Mouse (Mus musculus) hindbrain, embryonic 14.5 days (tissue): Measurements from ENCODE around the gene Chst11. TPM values are rescaled to one million over a fixed set of nuclear protein-coding genes. Genes with fewer than 3 reads are reported as not detected.

Experiments
- ATAC-seq: fragments of 200-750 bp; cut with Nextera tagmentation; 2 replicates; pipeline ENCODE4 v1.8.0; 2017; ENCODE audit warnings: moderate number of reproducible peaks, mild to moderate bottlenecking, moderate TSS enrichment, moderate library complexity; ENCODE audit not compliant: low FRiP score
- DNase-seq: peaks from one replicate; pipeline ENCODE4 v3.0.0-alpha.2; 2015; ENCODE audit warnings: low spot score
- H3K27ac ChIP-seq: fragments of 300-500 bp; sonication (generic); 2 replicates; pipeline ENCODE4 v1.5.1; 2014; ENCODE audit warnings: mild to moderate bottlenecking, moderate library complexity
- H3K27me3 ChIP-seq: fragments of 300-500 bp; sonication (generic); 2 replicates; pipeline ENCODE4 v1.6.1; 2014; ENCODE audit warnings: mild to moderate bottlenecking, low read length, mixed read lengths; ENCODE audit not compliant: control insufficient read depth, insufficient read depth
- H3K36me3 ChIP-seq: fragments of 300-500 bp; sonication (generic); replicated peaks from 2 replicates; pipeline ENCODE4 v1.6.1; 2014; ENCODE audit not compliant: control insufficient read depth, insufficient read depth
- H3K4me1 ChIP-seq: fragments of 300-500 bp; sonication (generic); replicated peaks from 2 replicates; pipeline ENCODE4 v1.6.1; 2014; ENCODE audit warnings: antibody characterized with exemption, low read length, mixed read lengths; ENCODE audit not compliant: control insufficient read depth, insufficient read depth
- H3K4me2 ChIP-seq: fragments of 300-500 bp; sonication (generic); replicated peaks from 2 replicates; pipeline ENCODE4 v1.6.1; 2014; ENCODE audit warnings: mild to moderate bottlenecking, moderate library complexity
- H3K4me3 ChIP-seq: fragments of 300-500 bp; sonication (generic); replicated peaks from 2 replicates; pipeline ENCODE4 v1.5.1; 2014; ENCODE audit warnings: mild to moderate bottlenecking, low read length
- H3K9ac ChIP-seq: fragments of 300-500 bp; sonication (generic); 2 replicates; pipeline ENCODE4 v1.6.1; 2014
- H3K9me3 ChIP-seq: fragments of 300-500 bp; sonication (generic); 2 replicates; pipeline ENCODE4 v1.6.1; 2016; ENCODE audit warnings: low read length; ENCODE audit not compliant: control insufficient read depth
- WGBS: fragments of 180-500 bp; shearing (Covaris S2); extraction: QIAGEN DNeasy Blood & Tissue Kit; methylation state at CpG from one replicate; pipeline ENCODE4 v1.1.7; 2014; 5-methylcytosine and 5-hydroxymethylcytosine counted together
- polyA plus RNA-seq: library from polyadenylated mRNA; unstranded; fragments of >200 nt; fragmentation: Nextera tagmentation; extraction: Ambion mirVana; gene quantifications from 2 replicates; pipeline ENCODE4 v1.2.1, GENCODE M21; 2014

The Chst11 gene
- polyA plus RNA-seq, 1 experiment from 2014 or later: 5.4 TPM

- 26% methylated on average over 2 of the region's 2 CpGs for WGBS
- Histone ChIP-seq H3K27me3 (no peaks in the 10 kb centered on the region), H3K9ac (no peak overlapping the region), H3K4me3 (no peak overlapping the region), H3K27ac (peak overlapping the region; percentile 27; the same call in 1 of the 2 replicates), H3K9me3 (no peaks in the 10 kb centered on the region), H3K4me2 (no peak overlapping the region), H3K36me3 (no peaks in the 10 kb centered on the region), H3K4me1 (peaks cover 22% of the 10 kb centered on the region)
- no peak for DNase-seq
- no peak for ATAC-seq
These were observed 103.5 kb downstream of the Chst11 start for GRCm38 (mm10) chr10:83088826-83089225.

- no peak overlapping the region for H3K4me2 ChIP-seq
- WGBS: 63% methylated on average over 8 of the region's 8 CpGs
- no peak overlapping the region for H3K4me3 ChIP-seq
- 0 out of 2 replicates have a peak, but pooled peaks have one; percentile 26 for ATAC-seq
- no peaks in the 10 kb centered on the region for H3K36me3 ChIP-seq
- H3K27me3 ChIP-seq: no peaks in the 10 kb centered on the region
- no peak overlapping the region for H3K27ac ChIP-seq
- no peak overlapping the region for H3K9ac ChIP-seq
- H3K9me3 ChIP-seq: no peaks in the 10 kb centered on the region
- peaks cover 20% of the 10 kb centered on the region for H3K4me1 ChIP-seq
- no peak for DNase-seq
These were observed 104.9 kb downstream of the Chst11 start for GRCm38 (mm10) chr10:83090185-83090584.

- H3K27ac ChIP-seq: no peak overlapping the region
- ATAC-seq (no peak), DNase-seq (no peak)
- 93% methylated on average over 6 of the region's 6 CpGs for WGBS
- H3K27me3 ChIP-seq: no peaks in the 10 kb centered on the region
- peaks cover 23% of the 10 kb centered on the region for H3K4me1 ChIP-seq
- H3K9ac ChIP-seq: no peak overlapping the region
- H3K36me3 ChIP-seq: no peaks in the 10 kb centered on the region
- no peaks in the 10 kb centered on the region for H3K9me3 ChIP-seq
- H3K4me3 ChIP-seq: no peak overlapping the region
- no peak overlapping the region for H3K4me2 ChIP-seq
These were observed 108.4 kb downstream of the Chst11 start for GRCm38 (mm10) chr10:83093705-83094104.

- Histone ChIP-seq H3K9ac (no peak overlapping the region), H3K4me1 (peaks cover 25% of the 10 kb centered on the region), H3K27ac (no peak overlapping the region), H3K27me3 (no peaks in the 10 kb centered on the region), H3K4me2 (no peak overlapping the region), H3K4me3 (no peak overlapping the region), H3K36me3 (no peaks in the 10 kb centered on the region), H3K9me3 (no peaks in the 10 kb centered on the region)
- DNase-seq: no peak
- WGBS: 81% methylated on average over 10 of the region's 10 CpGs
- no peak for ATAC-seq
These were observed 109.0 kb downstream of the Chst11 start for GRCm38 (mm10) chr10:83094248-83094647.

GRCm38 (mm10) chr10:83094821-83095725 is 109.8 kb downstream of the Chst11 start:
- H3K9me3 ChIP-seq: no peaks in the 10 kb centered on the region
- H3K4me1 ChIP-seq: peaks cover 30% of the 10 kb centered on the region
- 81% methylated on average over 16 of the region's 16 CpGs for WGBS
- H3K27me3 ChIP-seq: no peaks in the 10 kb centered on the region
- ATAC-seq (no peak), DNase-seq (no peak)
- no peak overlapping the region for H3K27ac ChIP-seq
- no peak overlapping the region for H3K9ac ChIP-seq
- H3K4me2 ChIP-seq: no peak overlapping the region
- no peak overlapping the region for H3K4me3 ChIP-seq
- no peaks in the 10 kb centered on the region for H3K36me3 ChIP-seq

- no peak overlapping the region for H3K27ac ChIP-seq
These were observed 111.0 kb downstream of the Chst11 start for GRCm38 (mm10) chr10:83096257-83096656.

GRCm38 (mm10) chr10:83098940-83099339 is 113.6 kb downstream of the Chst11 start:
- no peak overlapping the region for H3K27ac ChIP-seq
- ATAC-seq: no peak
- no peak overlapping the region for H3K4me2 ChIP-seq
- peaks cover 43% of the 10 kb centered on the region for H3K4me1 ChIP-seq
- no peak overlapping the region for H3K9ac ChIP-seq
- no peaks in the 10 kb centered on the region for H3K9me3 ChIP-seq
- no peaks in the 10 kb centered on the region for H3K36me3 ChIP-seq
- H3K4me3 ChIP-seq: no peak overlapping the region
- DNase-seq: no peak
- H3K27me3 ChIP-seq: no peaks in the 10 kb centered on the region
- 69% methylated on average over 10 of the region's 10 CpGs for WGBS

More at GRCm38 (mm10) chr10:83096257-83096656, 111.0 kb downstream of the Chst11 start:
- ATAC-seq (no peak), DNase-seq (no peak)
- H3K4me3 ChIP-seq: no peak overlapping the region
- no peak overlapping the region for H3K9ac ChIP-seq
- H3K4me1 ChIP-seq: peaks cover 22% of the 10 kb centered on the region
- WGBS: 94% methylated on average over 6 of the region's 6 CpGs
- H3K27me3 ChIP-seq: no peaks in the 10 kb centered on the region
- no peaks in the 10 kb centered on the region for H3K36me3 ChIP-seq
- no peaks in the 10 kb centered on the region for H3K9me3 ChIP-seq
- no peak overlapping the region for H3K4me2 ChIP-seq

- Histone ChIP-seq H3K27ac (no peak overlapping the region), H3K36me3 (no peaks in the 10 kb centered on the region), H3K4me2 (no peak overlapping the region), H3K27me3 (no peaks in the 10 kb centered on the region), H3K9ac (no peak overlapping the region), H3K4me1 (peaks cover 50% of the 10 kb centered on the region), H3K9me3 (no peaks in the 10 kb centered on the region), H3K4me3 (no peak overlapping the region)
- 79% methylated on average over 3 of the region's 3 CpGs for WGBS
- DNase-seq: no peak
- no peak for ATAC-seq
These were observed 114.4 kb downstream of the Chst11 start for GRCm38 (mm10) chr10:83099669-83100068.

GRCm38 (mm10) chr10:83100890-83101289 is 115.6 kb downstream of the Chst11 start:
- Histone ChIP-seq H3K4me1 (peaks cover 62% of the 10 kb centered on the region), H3K27ac (no peak overlapping the region), H3K9ac (no peak overlapping the region), H3K4me3 (no peak overlapping the region), H3K9me3 (no peaks in the 10 kb centered on the region), H3K36me3 (no peaks in the 10 kb centered on the region), H3K27me3 (no peaks in the 10 kb centered on the region), H3K4me2 (no peak overlapping the region)
- ATAC-seq (no peak), DNase-seq (no peak)
- WGBS: 76% methylated on average over 8 of the region's 8 CpGs
